Mouse (Mus musculus) spleen, postnatal 10 days (tissue): ENCODE results near the gene Senp1.

Experiments used
- DNase-seq, 2 experiments: peaks; one replicate each; pipeline ENCODE4 v3.0.0; 2021 to 2022; ENCODE audit warnings: low spot score in 2 of 2

The Senp1 gene

DNA sequence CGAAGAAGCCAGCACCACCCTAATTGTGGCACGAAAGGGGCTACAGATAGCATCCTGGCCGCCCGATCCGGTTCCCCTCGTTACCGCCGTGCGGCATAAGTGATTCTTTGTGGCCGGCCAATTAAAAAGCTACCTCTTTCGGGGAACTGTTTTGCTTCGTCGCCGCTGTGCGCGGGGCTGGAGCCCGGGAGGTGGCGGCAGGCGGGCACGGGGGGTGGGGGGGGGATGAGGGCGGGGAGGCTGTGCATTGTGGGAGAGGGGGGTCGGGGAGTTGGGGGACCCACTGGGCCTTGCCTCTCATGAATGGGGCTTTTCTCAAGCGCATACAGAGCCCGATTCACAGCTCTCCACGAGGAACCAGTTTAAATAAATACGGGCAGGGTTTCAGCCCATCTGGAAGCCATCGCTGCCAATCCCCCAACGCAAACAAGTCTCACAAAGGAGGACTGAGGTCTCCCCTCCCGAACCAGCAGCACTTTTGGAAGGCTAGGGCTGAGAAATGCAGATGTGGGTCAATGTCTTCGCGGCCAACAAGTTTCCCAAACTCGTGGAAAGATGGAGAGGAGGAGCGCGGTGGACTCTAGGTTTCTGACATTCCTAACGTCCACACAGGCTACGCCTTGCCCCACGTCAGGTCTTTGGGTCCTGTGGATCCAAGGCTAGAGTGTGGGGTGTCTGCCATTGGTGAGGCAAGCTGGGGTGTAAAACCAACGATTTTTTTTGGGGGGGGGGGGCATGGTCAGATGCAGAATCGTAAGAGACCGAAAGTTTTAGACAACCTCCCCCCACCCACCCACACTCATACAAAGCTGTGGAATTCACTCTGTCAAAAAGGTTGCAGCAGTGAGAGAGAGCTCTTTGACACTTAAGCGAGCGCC lies 91.2 kb downstream of the Senp1 start:
- DNase-seq: no peak

DNA sequence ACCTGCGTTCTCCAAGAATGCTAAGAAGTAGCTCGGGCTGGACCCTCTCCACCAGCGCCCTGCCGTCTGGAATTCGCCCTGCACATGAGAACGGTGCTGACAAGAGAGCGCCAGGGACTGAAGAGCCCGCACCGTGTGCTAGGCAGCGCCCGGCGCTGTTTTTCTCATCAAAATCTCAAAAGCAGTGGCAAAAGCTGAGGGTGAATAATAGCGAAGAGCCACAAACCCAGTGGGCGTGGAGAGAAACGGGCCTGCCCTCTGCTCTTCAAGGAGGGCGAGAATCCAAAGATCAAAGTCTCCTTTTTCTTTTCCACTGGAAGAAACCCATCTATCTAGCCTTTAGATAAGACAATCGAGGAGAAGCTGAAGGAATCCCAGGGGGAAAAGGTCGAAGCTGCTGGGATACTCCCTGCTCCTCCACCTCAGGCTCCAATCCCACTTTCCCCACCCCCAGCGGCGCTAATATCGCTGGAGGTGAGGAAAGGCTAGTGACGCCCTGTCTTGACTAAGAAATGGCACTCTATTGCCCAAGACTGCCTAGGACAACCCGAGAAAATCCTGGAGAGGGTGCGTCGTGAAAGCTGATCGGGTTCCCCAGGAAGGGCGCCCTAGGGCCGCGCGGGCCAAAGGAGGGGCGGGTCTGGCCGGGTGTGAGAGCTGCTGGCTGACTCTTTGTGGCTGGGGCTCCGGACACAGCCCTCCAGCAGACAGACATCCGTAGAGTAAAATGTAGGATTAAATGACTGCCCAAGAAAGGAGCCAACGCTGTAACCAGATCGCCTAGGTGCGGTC lies 92.0 kb downstream of the Senp1 start:
- no peak for DNase-seq

DNA sequence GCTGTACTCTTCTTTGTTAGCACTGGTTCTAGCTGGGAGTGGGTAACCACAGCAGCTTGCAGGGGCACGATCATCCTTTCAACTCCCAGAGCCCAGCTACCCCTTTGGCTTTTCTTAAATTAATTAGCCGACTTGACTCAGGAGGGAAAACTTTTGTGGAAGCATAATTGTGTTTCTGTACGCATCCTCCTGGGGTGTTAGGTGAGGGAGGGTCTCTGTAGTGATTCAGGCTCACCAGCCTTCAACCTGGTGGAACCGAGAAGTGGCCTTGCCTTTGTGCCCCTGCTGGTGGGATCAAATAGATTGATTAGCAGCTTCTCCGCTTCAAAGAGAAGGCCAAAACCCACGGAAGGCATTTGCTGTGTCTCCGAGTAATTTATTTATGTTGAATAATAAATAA lies 93.6 kb downstream of the Senp1 start:
- no peak for DNase-seq

DNA sequence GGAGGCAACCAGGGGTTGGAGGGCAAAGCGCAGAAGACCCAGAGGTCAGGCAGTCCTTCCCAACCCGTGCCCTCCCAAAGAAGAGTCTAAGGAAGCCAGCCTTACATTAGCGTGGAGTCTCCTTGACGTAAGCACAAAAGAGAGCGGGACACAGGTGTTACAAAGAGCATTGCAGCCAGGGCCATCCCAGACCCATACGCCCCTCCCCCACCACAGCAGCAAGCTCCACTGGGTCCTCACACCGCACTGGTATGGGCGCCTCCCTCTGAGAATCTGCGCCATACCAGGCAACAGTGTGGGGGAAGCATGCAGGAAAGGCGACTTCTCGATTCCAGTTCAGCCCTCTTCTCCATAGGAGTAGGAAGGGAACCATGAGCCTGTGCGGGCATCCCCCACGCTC lies 94.0 kb downstream of the Senp1 start:
- DNase-seq: no peak

DNA sequence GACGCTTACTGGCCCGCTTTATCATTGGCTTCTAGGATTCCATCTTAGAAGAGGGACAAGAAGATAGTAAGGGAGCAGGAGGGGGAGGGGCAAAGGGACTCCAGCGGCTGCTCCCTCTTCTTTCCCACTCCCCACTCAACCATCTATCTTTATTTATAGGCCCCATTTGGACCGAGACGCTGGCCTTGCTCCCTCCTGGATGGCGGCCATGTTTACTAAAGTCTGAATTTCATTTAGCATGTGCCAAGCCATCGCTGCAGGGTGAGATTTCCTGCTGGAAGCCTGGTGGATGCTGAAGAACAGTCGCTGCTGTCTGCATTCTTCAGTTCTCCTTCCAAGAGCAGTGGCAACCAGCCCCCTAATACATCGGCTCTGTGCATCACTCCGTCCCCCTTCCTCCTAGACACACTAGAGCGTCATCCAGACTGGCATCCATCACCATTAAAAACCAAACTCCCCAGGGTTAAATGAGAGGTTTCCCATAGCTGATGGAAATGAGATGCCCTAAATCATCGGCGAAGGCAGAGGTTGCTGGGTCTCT lies 96.8 kb downstream of the Senp1 start:
- DNase-seq: no peak

DNA sequence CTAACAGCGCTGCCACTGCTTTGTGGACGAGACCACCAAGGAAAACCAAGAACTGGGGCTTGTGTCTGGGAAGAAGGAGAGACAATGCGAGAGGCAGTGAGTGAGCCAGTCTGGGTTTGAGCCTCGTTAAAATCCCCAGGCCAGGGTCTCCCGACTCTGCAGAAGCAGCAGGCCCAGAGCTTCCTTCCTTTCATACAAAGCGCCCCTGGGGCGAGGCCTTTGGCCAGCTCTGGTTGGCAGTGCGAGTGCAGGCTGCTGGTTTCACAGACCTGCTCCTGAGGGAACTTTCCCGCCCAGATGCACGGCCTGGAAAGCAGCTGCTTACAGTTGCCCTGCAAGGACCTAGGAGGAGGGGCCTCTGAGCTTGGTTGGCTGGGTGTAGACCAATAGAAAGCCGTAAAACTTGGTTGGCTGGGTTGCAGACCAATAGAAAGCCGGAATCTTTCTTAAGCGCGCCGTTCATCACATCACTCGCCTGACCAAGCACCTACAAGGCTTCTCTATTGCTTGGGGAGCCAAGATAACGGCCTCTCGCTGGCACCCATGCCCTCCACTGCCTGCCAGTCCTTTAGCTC lies 100.7 kb downstream of the Senp1 start:
- DNase-seq: peak; percentile 36 to 66

DNA sequence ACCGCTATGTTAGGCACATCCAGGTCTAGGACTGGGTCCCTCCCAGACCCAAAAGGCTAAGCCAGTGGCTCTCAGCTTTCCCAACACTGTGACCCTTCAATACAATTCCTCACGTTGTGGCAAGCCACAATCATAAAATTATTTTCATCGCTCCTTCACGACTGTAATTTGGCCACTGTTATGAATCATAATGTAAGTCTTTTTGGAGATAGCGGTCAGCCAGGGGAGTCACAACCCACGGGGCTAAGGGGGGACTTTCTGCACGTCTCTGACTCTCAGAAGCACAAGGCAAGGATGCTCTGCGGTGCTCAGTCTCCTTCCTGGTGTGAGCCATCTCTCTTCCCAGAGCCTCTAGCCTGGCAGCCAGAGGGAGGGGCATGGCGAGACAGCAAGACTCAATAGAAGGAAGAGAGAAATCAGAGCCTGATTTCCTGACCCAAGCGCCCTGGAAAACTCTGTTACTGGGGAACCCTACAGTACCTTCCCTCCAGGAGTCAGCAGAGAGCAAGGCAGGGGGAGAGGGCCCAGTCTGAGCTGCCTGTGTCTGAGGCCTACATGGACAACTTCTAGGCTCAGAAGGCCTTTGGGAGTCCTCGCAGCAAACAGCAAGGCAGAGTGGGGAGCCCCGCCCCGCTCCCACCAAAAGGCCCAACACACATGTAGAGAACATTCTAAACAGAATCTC lies 101.4 kb downstream of the Senp1 start:
- DNase-seq: no peak

DNA sequence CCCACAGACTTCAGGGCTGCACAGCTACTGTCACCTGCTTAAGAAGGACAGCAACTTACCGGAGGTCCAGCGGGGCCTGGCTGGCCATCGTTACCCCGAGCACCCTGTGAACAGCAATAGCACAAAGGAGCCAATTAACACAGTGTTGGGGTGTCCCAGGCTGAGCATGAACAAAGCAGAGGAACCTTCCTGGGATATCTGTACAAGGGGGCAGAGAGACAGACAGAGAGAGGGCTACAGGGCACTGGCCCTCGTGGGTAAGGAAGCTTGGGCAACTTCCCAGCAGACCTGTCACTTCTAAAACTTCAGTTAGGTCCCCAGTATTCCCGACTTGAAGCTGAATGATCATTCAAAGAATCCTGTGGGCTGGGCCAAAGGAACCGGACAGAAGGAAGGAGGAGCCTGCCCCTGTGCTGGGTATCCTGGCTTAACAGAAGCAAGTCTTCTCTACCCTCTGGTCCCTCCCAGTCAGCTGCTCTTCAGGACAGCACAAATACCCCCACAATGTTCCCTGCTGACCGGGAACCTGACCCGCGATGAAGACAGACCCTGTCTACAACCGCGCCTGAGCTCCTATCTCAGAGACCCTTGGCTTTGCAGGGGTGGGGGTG lies 102.2 kb downstream of the Senp1 start:
- no peak for DNase-seq

DNA sequence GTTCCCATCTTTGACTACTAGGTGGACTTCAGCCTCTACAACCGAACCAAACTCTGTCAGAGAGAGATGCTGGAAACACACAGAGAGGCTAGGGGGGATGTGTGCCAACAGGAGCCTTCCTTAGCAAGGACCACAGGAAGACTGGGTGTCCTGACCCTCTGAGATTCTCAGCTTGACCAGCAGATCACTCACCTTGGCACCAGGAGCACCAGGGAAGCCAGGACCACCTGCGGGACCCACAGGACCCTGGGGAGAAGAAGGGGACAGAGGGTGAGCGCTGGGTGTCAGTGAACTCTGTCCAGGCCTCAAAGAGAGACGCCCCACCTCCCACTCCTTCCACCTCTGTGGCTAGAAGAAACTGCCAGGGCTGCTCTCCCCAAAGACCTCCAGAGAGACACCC lies 102.8 kb downstream of the Senp1 start:
- no peak for DNase-seq

DNA sequence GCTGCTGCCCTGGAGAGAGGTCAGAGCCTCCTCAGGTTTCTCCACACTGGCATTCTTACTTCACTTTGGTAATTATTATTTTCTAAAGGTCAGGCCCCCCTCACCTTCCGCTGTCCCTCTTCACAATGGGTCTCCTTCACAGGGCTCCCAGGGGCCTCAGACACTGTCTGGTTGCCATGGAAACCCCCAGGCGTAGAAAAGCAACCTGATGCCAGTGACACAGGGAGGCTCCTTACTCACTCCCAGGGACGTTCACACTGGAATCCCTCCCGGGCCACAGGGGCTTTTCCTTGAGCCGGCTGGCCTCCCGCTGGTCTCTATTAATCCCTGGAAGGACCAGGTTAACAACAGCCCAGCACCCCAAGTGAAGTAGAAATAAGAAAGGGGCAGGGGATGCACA lies 103.4 kb downstream of the Senp1 start:
- DNase-seq: no peak

DNA sequence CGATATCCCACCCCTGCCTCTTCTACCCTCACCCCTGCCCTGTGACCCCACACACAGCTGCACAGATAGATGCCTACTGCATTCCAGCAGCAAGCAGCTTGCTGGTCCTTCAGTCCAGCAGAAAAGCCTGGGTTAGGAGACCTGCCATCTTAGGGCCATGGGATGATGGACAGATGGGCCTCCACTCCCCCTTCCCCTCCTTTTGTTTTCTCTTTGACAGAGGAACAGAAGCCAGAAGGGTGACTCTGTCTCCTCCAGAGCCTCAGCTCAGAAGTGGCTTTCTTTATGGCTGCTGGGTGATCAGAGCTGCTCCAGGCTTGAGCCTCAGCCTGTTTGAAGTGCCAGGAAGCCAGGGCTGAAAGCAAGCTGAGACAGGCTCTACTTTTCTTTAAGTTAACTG lies 104.0 kb downstream of the Senp1 start:
- no peak for DNase-seq
